Mouse (Mus musculus) embryonic facial prominence, embryonic 11.5 days (tissue): ENCODE results near the gene Ccdc97. TPM values are rescaled to one million over a fixed set of nuclear protein-coding genes. Genes with fewer than 3 reads are reported as not detected.

ENCODE experiments used
- ATAC-seq: fragments of 200-750 bp; cut with Nextera tagmentation; replicated peaks from 2 replicates; pipeline ENCODE4 v1.8.0; 2017; ENCODE audit warnings: low read depth; ENCODE audit not compliant: insufficient number of reproducible peaks, low FRiP score, low TSS enrichment
- DNase-seq: peaks from one replicate; pipeline ENCODE4 v3.0.0-alpha.2; 2015; ENCODE audit warnings: low spot score
- H3K27ac ChIP-seq: fragments of 300-500 bp; sonication (generic); replicated peaks from 2 replicates; pipeline ENCODE4 v1.5.1; 2014; ENCODE audit warnings: mild to moderate bottlenecking, low read depth, low read length, control low read depth
- H3K27me3 ChIP-seq: fragments of 300-500 bp; sonication (generic); 2 replicates; pipeline ENCODE4 v1.6.1; 2014; ENCODE audit warnings: mild to moderate bottlenecking, low read length, moderate library complexity, mixed read lengths; ENCODE audit not compliant: control insufficient read depth, insufficient read depth
- H3K36me3 ChIP-seq: fragments of 300-500 bp; sonication (generic); replicated peaks from 2 replicates; pipeline ENCODE4 v1.6.1; 2014; ENCODE audit warnings: low read depth, mild to moderate bottlenecking, low read length, moderate library complexity, mixed read lengths; ENCODE audit not compliant: control insufficient read depth, insufficient read depth
- H3K4me1 ChIP-seq: fragments of 300-500 bp; sonication (generic); 2 replicates; pipeline ENCODE4 v1.6.1; 2014; ENCODE audit warnings: low read length, mixed read lengths; ENCODE audit not compliant: control insufficient read depth, insufficient read depth
- H3K4me2 ChIP-seq: fragments of 300-500 bp; sonication (generic); 2 replicates; pipeline ENCODE4 v1.6.1; 2014; ENCODE audit warnings: low read depth, mild to moderate bottlenecking, control low read depth, low read length, moderate library complexity
- H3K4me3 ChIP-seq: fragments of 300-500 bp; sonication (generic); 2 replicates; pipeline ENCODE4 v1.5.1; 2014; ENCODE audit warnings: low read depth, low read length, control low read depth
- H3K9ac ChIP-seq: fragments of 300-500 bp; sonication (generic); replicated peaks from 2 replicates; pipeline ENCODE4 v1.6.1; 2014; ENCODE audit warnings: mild to moderate bottlenecking, control low read depth, low read length
- H3K9me3 ChIP-seq: fragments of 300-500 bp; sonication (generic); replicated peaks from 2 replicates; pipeline ENCODE4 v1.6.1; 2016; ENCODE audit warnings: mild to moderate bottlenecking, low read length, inconsistent platforms, mixed read lengths; ENCODE audit not compliant: control insufficient read depth
- WGBS: fragments of 180-500 bp; shearing (Covaris S2); extraction: QIAGEN DNeasy Blood & Tissue Kit; methylation state at CpG from one replicate; pipeline ENCODE4 v1.1.7; 2014; 5-methylcytosine and 5-hydroxymethylcytosine counted together
- polyA plus RNA-seq: library from polyadenylated mRNA; unstranded; fragments of >200 nt; fragmentation: Nextera tagmentation; extraction: Ambion mirVana; gene quantifications from 2 replicates; pipeline ENCODE4 v1.2.1, GENCODE M21; 2014

The Ccdc97 gene
- polyA plus RNA-seq, 1 experiment from 2014 or later = 23.2 TPM

DNA sequence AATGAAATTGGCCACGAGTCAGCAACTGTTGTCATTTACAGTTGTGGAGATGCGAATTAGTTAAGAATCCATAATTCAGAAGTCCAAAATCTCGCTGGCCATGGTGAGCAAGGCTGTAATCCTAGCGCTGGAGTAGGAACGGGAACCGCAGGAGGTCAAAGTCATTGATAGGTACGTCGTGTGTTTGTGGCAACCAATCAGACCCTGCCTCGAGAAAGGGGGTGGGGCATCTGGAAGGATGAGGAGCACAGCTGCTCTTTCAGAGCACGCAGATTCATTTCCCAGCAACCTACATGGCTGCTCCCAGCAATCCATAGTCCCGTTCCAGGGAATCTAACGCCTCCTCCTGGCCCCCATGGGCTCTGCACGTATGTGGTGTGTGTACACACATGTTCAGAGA, 19.0 kb downstream of the Ccdc97 start:
- DNase-seq (no peak), ATAC-seq (no peak)
- Histone ChIP-seq H3K9me3 (no peaks in the 10 kb centered on the region; the same call in none of the 2 replicates), H3K4me2 (no peak overlapping the region), H3K36me3 (no peaks in the 10 kb centered on the region), H3K4me1 (peaks cover 4% of the 10 kb centered on the region; the same call in 1 of the 2 replicates), H3K27me3 (peaks cover 7% of the 10 kb centered on the region; the same call in 1 of the 2 replicates), H3K9ac (no peak overlapping the region), H3K4me3 (no peak overlapping the region), H3K27ac (no peak overlapping the region)
- WGBS = 52% methylated on average over 13 of the region's 13 CpGs

GRCm38 (mm10) chr7:25694104-25694503, 24.8 kb downstream of the Ccdc97 start:
- Histone ChIP-seq H3K4me3 (no peak overlapping the region), H3K36me3 (no peaks in the 10 kb centered on the region), H3K27me3 (peaks cover 8% of the 10 kb centered on the region), H3K4me1 (peaks cover 4% of the 10 kb centered on the region; the same call in 1 of the 2 replicates), H3K27ac (no peak overlapping the region), H3K9me3 (no peaks in the 10 kb centered on the region), H3K4me2 (no peak overlapping the region), H3K9ac (no peak overlapping the region)
- DNase-seq (no peak), ATAC-seq (no peak)
- WGBS = 68% methylated on average over 8 of the region's 8 CpGs

GRCm38 (mm10) chr7:25690051-25690450, 28.8 kb downstream of the Ccdc97 start:
- 46% methylated on average over 5 of the region's 5 CpGs for WGBS
- no peak overlapping the region for H3K27ac ChIP-seq

DNA sequence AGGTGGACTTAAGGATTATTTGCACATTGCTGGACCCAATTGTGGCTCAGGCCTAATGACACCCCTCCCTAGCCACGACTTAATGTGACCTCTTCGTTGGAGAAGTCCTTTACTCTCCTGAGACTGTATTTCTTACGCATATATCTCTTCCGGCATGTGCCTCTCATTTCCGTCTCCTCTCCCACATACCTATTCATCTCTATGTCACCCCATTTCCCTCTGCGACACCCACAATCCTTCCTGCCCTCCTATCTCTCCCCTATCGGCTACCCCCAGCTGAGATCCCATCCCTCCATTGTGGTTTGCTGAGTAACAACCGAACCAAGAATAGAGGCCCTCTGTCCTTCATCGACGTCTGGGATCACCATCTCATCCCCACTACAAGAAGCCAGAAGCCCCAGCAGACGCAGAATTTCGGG, 29.3 kb downstream of the Ccdc97 start:
- no peak overlapping the region for H3K9ac ChIP-seq
- no peak for DNase-seq
- no peaks in the 10 kb centered on the region for H3K9me3 ChIP-seq
- H3K4me2 ChIP-seq = peak overlapping the region; percentile 90
- H3K4me1 ChIP-seq = peaks cover 10% of the 10 kb centered on the region
- H3K36me3 ChIP-seq = no peaks in the 10 kb centered on the region
- H3K27ac ChIP-seq = no peak overlapping the region
- peaks cover 33% of the 10 kb centered on the region for H3K27me3 ChIP-seq
- ATAC-seq = no peak
- 9% methylated on average over 12 of the region's 12 CpGs for WGBS
- H3K4me3 ChIP-seq = peak overlapping the region; percentile 55

More at GRCm38 (mm10) chr7:25690051-25690450, 28.8 kb downstream of the Ccdc97 start:
- no peak overlapping the region for H3K9ac ChIP-seq
- DNase-seq (no peak), ATAC-seq (no peak)
- peaks cover 10% of the 10 kb centered on the region for H3K4me1 ChIP-seq
- no peaks in the 10 kb centered on the region for H3K9me3 ChIP-seq
- H3K27me3 ChIP-seq = peaks cover 33% of the 10 kb centered on the region
- no peaks in the 10 kb centered on the region for H3K36me3 ChIP-seq
- H3K4me3 ChIP-seq = no peak overlapping the region
- H3K4me2 ChIP-seq = no peak overlapping the region

DNA sequence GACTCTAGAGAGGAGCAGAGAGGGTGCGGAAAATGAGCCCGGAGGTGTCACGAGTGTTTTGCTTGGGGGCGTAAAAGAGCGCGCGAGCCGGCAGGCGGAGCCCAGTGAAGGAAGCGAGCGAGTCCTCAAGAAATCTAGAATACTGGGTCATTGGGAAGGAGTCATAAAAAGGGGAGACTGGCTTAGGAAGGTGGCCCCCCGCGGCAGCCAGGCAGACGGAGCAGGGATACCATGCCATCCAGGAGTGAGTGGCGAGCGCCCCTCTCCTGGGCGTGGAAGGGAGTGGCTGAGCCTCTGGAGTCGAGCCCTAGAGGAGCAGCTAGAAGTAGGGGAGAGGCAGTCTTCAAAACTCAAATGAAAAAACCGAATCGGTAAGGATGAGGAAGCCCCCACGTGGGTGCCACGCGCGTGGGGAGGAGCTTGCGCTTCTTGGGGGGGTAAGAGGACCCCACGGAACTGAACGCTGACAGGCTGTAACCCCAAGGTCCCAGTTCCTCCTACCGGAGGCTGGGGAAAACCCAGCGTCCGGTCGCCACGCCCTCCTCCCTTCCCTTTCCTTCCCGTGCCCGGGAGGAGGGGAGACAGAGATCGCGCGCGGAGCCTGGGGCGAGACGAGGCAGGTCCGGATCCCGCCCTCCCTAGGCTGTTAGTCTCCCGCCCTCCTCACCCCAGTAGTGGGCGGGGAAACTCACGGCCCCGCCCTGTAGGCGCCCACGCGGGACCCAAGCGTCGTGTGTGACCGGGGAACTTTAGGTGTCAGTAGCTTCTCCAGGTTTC, 29.9 kb downstream of the Ccdc97 start:
- Histone ChIP-seq H3K9me3 (no peaks in the 10 kb centered on the region), H3K4me1 (peaks cover 10% of the 10 kb centered on the region), H3K36me3 (no peaks in the 10 kb centered on the region), H3K4me3 (peak overlapping the region; percentile 55), H3K27ac (no peak overlapping the region), H3K4me2 (peak overlapping the region; percentile 90), H3K27me3 (peaks cover 33% of the 10 kb centered on the region), H3K9ac (peak overlapping the region; percentile 42; the same call in 1 of the 2 replicates)
- 1% methylated on average over 48 of the region's 52 CpGs for WGBS
- DNase-seq (peak; percentile 66), ATAC-seq (0 out of 2 replicates have a peak, but pooled peaks have one; percentile 15)

DNA sequence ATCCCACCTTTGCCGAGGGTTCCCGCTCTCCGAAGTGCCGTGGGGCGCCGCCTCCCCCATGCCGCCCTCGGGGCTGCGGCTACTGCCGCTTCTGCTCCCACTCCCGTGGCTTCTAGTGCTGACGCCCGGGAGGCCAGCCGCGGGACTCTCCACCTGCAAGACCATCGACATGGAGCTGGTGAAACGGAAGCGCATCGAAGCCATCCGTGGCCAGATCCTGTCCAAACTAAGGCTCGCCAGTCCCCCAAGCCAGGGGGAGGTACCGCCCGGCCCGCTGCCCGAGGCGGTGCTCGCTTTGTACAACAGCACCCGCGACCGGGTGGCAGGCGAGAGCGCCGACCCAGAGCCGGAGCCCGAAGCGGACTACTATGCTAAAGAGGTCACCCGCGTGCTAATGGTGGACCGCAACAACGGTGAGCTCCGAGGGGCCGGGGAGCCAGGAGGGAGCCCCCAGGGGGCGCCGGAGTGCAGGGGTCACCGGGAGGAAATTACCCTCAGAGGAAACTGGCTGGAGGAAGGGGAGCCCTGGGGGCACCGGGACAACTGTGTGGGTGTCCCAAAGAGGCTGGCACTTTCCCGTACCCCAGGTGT, 31.0 kb downstream of the Ccdc97 start:
- Histone ChIP-seq H3K4me2 (peak overlapping the region; percentile 90), H3K36me3 (no peaks in the 10 kb centered on the region), H3K4me1 (peaks cover 10% of the 10 kb centered on the region), H3K4me3 (peak overlapping the region; percentile 55), H3K9me3 (no peaks in the 10 kb centered on the region), H3K27me3 (peaks cover 33% of the 10 kb centered on the region), H3K9ac (peak overlapping the region; percentile 18; the same call in 1 of the 2 replicates), H3K27ac (no peak overlapping the region)
- peak; percentile 20 for DNase-seq
- no peak; the same call in 1 of the 2 replicates for ATAC-seq
- 1% methylated on average over 46 of the region's 47 CpGs for WGBS

DNA sequence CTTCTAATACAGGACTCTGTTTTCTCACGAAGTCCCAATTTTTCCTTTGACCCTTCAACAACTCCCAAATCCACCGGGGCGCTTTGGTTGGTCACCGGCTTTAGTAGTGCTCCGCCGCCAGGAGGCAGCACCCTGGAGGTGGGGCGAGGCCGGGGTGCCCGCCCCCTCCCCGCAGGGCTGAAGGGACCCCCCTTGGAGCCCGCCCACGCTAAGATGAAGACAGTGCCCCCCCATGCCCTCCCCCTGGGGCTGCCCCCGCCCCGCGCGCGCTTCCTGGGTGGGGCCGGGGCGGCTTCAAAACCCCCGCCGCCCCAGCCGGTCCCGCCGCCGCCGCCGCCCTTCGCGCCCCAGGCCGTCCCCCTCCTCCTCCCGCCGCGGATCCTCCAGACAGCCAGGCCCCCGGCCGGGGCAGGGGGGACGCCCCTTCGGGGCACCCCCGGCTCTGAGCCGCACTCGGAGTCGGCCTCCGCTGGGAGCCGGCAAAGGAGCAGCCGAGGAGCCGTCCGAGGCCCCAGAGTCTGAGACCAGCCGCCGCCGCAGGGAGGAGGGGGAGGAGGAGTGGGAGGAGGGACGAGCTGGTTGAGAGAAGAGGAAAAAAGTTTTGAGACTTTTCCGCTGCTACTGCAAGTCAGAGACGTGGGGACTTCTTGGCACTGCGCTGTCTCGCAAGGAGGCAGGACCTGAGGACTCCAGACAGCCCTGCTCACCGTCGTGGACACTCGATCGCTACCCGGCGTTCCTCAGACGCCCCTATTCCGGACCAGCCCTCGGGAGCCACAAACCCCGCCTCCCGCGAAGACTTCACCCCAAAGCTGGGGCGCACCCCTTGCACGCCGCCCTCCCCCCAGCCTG, 32.0 kb downstream of the Ccdc97 start, which contains the start of gene Tgfb1:
Gene Tgfb1 (plus strand): TSS at position 323 of the 852 bp plus-strand sequence.
- no peak within 1 kb of the TSS for H3K27ac ChIP-seq
- peak within 1 kb of the TSS; percentile 63 for H3K9ac ChIP-seq
- H3K4me3 ChIP-seq = peak within 1 kb of the TSS; percentile 55
- H3K4me1 ChIP-seq = peaks cover 10% of the 10 kb centered on the region
- H3K4me2 ChIP-seq = peak within 1 kb of the TSS; percentile 90
- peak; percentile 41 for ATAC-seq
- H3K9me3 ChIP-seq = no peaks in the 10 kb centered on the region
- 1% methylated on average over 61 of the region's 69 CpGs for WGBS
- H3K36me3 ChIP-seq = no peaks in the 10 kb centered on the region
- peak; percentile 71 for DNase-seq
- H3K27me3 ChIP-seq = peaks cover 33% of the 10 kb centered on the region
